Mouse (Mus musculus) CH12.LX (cell line): ENCODE data around the gene Dnajc8.

Experiments used
- CHD1 ChIP-seq: IDR thresholded peaks from 2 replicates; pipeline ENCODE4 v1.6.1; 2012; ENCODE audit warnings: low read depth, low read length, improper control_type of control experiment, inconsistent platforms
- CTCF ChIP-seq, 2 experiments: IDR thresholded peaks in 1 of 2; conservative IDR thresholded peaks in 1 of 2; 2 replicates each; pipeline ENCODE4 v1.5.1; 2011 to 2012; ENCODE audit warnings: low read depth in 2 of 2, low read length in 2 of 2, improper control_type of control experiment in 1 of 2, inconsistent platforms in 1 of 2, mild to moderate bottlenecking in 1 of 2, moderate library complexity in 1 of 2
- EP300 ChIP-seq: IDR thresholded peaks from 2 replicates; pipeline ENCODE4 v1.6.1; 2011; ENCODE audit warnings: low read length, improper control_type of control experiment
- GABPA ChIP-seq: IDR thresholded peaks from 2 replicates; pipeline ENCODE4 v1.6.1; 2012; ENCODE audit warnings: low read depth, low read length, improper control_type of control experiment, inconsistent platforms; ENCODE audit not compliant: insufficient replicate concordance
- HCFC1 ChIP-seq: IDR thresholded peaks from 2 replicates; pipeline ENCODE4 v1.6.1; 2012; ENCODE audit warnings: low read depth, mild to moderate bottlenecking, inconsistent platforms, low read length, improper control_type of control experiment
- IRF4 ChIP-seq: IDR thresholded peaks from 2 replicates; pipeline ENCODE4 v1.6.1; 2014; ENCODE audit warnings: low read depth, mild to moderate bottlenecking, inconsistent platforms, low read length, improper control_type of control experiment
- JUN ChIP-seq: IDR thresholded peaks from 2 replicates; pipeline ENCODE4 v1.6.1; 2011; ENCODE audit warnings: low read depth, mild to moderate bottlenecking, low read length, improper control_type of control experiment, moderate library complexity; ENCODE audit not compliant: insufficient read depth
- MAFK ChIP-seq: IDR thresholded peaks from 2 replicates; pipeline ENCODE4 v1.6.1; 2011; ENCODE audit warnings: low read length, improper control_type of control experiment; ENCODE audit not compliant: insufficient replicate concordance
- MXI1 ChIP-seq: IDR thresholded peaks from 2 replicates; pipeline ENCODE4 v1.6.1; 2011; ENCODE audit warnings: mild to moderate bottlenecking, low read depth, low read length, improper control_type of control experiment
- POLR2A ChIP-seq: IDR thresholded peaks from 2 replicates; pipeline ENCODE4 v1.6.1; 2011; ENCODE audit warnings: low read depth, mild to moderate bottlenecking, improper control_type of control experiment, low read length
- POLR2AphosphoS2 ChIP-seq: IDR thresholded peaks from 2 replicates; pipeline ENCODE4 v1.6.1; 2011; ENCODE audit warnings: low read depth, low read length, improper control_type of control experiment
- SIN3A ChIP-seq: IDR thresholded peaks from 2 replicates; pipeline ENCODE4 v1.6.1; 2012; ENCODE audit warnings: low read length, improper control_type of control experiment, inconsistent platforms
- TCF12 ChIP-seq: IDR thresholded peaks from 2 replicates; pipeline ENCODE4 v1.6.1; 2014; ENCODE audit warnings: low read depth, mild to moderate bottlenecking, inconsistent platforms, low read length, improper control_type of control experiment
- UBTF ChIP-seq: IDR thresholded peaks from 2 replicates; pipeline ENCODE4 v1.6.1; 2012; ENCODE audit warnings: low read depth, mild to moderate bottlenecking, inconsistent platforms, low read length, improper control_type of control experiment, moderate library complexity

- TF ChIP-seq SIN3A: no peak
- no peak for TF ChIP-seq CTCF (conservative IDR thresholded peaks at IDR 0.05 in 1 of 2, IDR thresholded peaks at IDR 0.05 in 1 of 2; ENCODE audit: low read depth in 2 of 2, low read length in 2 of 2)
- TF ChIP-seq UBTF: no peak
- no peak for TF ChIP-seq JUN
- no peak for TF ChIP-seq TCF12
- TF ChIP-seq POLR2A: no peak
- TF ChIP-seq CHD1: no peak
- no peak for TF ChIP-seq GABPA
- TF ChIP-seq MAFK: no peak
- no peak for TF ChIP-seq EP300
- no peak for TF ChIP-seq MXI1
- TF ChIP-seq HCFC1: no peak
- TF ChIP-seq POLR2AphosphoS2: no peak
- TF ChIP-seq IRF4: no peak
Observed at GRCm38 (mm10) chr4:132505800-132506199, 29.6 kb upstream of the Dnajc8 start.
